Mouse (Mus musculus): ENCODE data around the gene Mpc1. TPM values are rescaled to one million over a fixed set of nuclear protein-coding genes. Genes with fewer than 3 reads are reported as not detected.
"Not testable (repeated sequence)": the region's sequence is repeated elsewhere in the genome, so short reads cannot be mapped to it uniquely, and the experiment has no call there.

Gene Mpc1
- polyA plus RNA-seq, 1 experiment from 2014 or later: 153 TPM

GRCm38 (mm10) chr17:8326877-8327276 is 44.2 kb downstream of the Mpc1 start:
- 92% methylated on average over 9 of the region's 11 CpGs for WGBS (ENCODE audit: insufficient replicate concordance)
- H3K9ac ChIP-seq (ENCODE audit: low read depth, low read length); H3K4me3 ChIP-seq (ENCODE audit: low read depth, low read length); H3K9me3 ChIP-seq (replicated peaks; ENCODE audit: control insufficient read depth, low read length); H3K27me3 ChIP-seq (ENCODE audit: control insufficient read depth, insufficient read depth, low read length); H3K36me3 ChIP-seq (ENCODE audit: control insufficient read depth, insufficient read depth, low read length); H3K27ac ChIP-seq (ENCODE audit: low read depth, low read length); H3K4me1 ChIP-seq (ENCODE audit: control insufficient read depth, insufficient read depth, low read length); H3K4me2 ChIP-seq; ATAC-seq (replicated peaks; ENCODE audit: insufficient number of reproducible peaks, low FRiP score, low TSS enrichment): not testable (repeated sequence)

GRCm38 (mm10) chr17:8328511-8329174 is 45.9 kb downstream of the Mpc1 start:
- H3K36me3 ChIP-seq (ENCODE audit: control insufficient read depth, insufficient read depth, low read length): peaks cover 6% of the 10 kb centered on the region; the same call in 1 of the 2 replicates
- H3K27ac ChIP-seq (ENCODE audit: low read depth, low read length): no peak overlapping the region
- no peaks in the 10 kb centered on the region for H3K4me1 ChIP-seq (ENCODE audit: control insufficient read depth, insufficient read depth, low read length)
- no peaks in the 10 kb centered on the region for H3K9me3 ChIP-seq (replicated peaks; ENCODE audit: control insufficient read depth, low read length)
- no peak overlapping the region for H3K9ac ChIP-seq (ENCODE audit: low read depth, low read length)
- ATAC-seq (replicated peaks; ENCODE audit: insufficient number of reproducible peaks, low FRiP score, low TSS enrichment): no peak
- H3K4me2 ChIP-seq: no peak overlapping the region
- no peaks in the 10 kb centered on the region for H3K27me3 ChIP-seq (ENCODE audit: control insufficient read depth, insufficient read depth, low read length)
- H3K4me3 ChIP-seq (ENCODE audit: low read depth, low read length): no peak overlapping the region
- 60% methylated on average over 7 of the region's 7 CpGs for WGBS (ENCODE audit: insufficient replicate concordance)

GRCm38 (mm10) chr17:8330602-8331001 is 47.9 kb downstream of the Mpc1 start:
- no peak for ATAC-seq (replicated peaks; ENCODE audit: insufficient number of reproducible peaks, low FRiP score, low TSS enrichment)
- no peak overlapping the region for H3K27ac ChIP-seq (ENCODE audit: low read depth, low read length)
- 72% methylated on average over 5 of the region's 5 CpGs for whole genome bisulfite sequencing (ENCODE audit: insufficient replicate concordance)

GRCm38 (mm10) chr17:8337159-8337558 is 54.5 kb downstream of the Mpc1 start, which contains the start of gene Prr18:
Gene Prr18, plus strand, starts transcription at chr17:8337459.
- peaks cover 10% of the 10 kb centered on the region for H3K4me1 ChIP-seq (ENCODE audit: control insufficient read depth, insufficient read depth, low read length)
- H3K27me3 ChIP-seq (ENCODE audit: control insufficient read depth, insufficient read depth, low read length): peaks cover 40% of the 10 kb centered on the region
- H3K9me3 ChIP-seq (replicated peaks; ENCODE audit: control insufficient read depth, low read length); H3K9ac ChIP-seq (ENCODE audit: low read depth, low read length); H3K27ac ChIP-seq (ENCODE audit: low read depth, low read length); H3K4me2 ChIP-seq; H3K36me3 ChIP-seq (ENCODE audit: control insufficient read depth, insufficient read depth, low read length); ATAC-seq (replicated peaks; ENCODE audit: insufficient number of reproducible peaks, low FRiP score, low TSS enrichment); H3K4me3 ChIP-seq (ENCODE audit: low read depth, low read length): not testable (repeated sequence)
- no CpG with 5 or more reads among the region's 5 CpGs for WGBS (ENCODE audit: insufficient replicate concordance)

More at GRCm38 (mm10) chr17:8330602-8331001, 47.9 kb downstream of the Mpc1 start:
- H3K9ac ChIP-seq (ENCODE audit: low read depth, low read length): no peak overlapping the region
- H3K9me3 ChIP-seq (replicated peaks; ENCODE audit: control insufficient read depth, low read length): no peaks in the 10 kb centered on the region
- H3K36me3 ChIP-seq (ENCODE audit: control insufficient read depth, insufficient read depth, low read length): peaks cover 5% of the 10 kb centered on the region; the same call in 1 of the 2 replicates
- no peaks in the 10 kb centered on the region for H3K4me1 ChIP-seq (ENCODE audit: control insufficient read depth, insufficient read depth, low read length)
- H3K4me2 ChIP-seq: no peak overlapping the region
- H3K27me3 ChIP-seq (ENCODE audit: control insufficient read depth, insufficient read depth, low read length): no peaks in the 10 kb centered on the region
- H3K4me3 ChIP-seq (ENCODE audit: low read depth, low read length): no peak overlapping the region

GRCm38 (mm10) chr17:8339666-8340374 is 57.1 kb downstream of the Mpc1 start:
- Histone ChIP-seq H3K36me3 (ENCODE audit: control insufficient read depth, insufficient read depth, low read length) (no peaks in the 10 kb centered on the region), H3K9ac (ENCODE audit: low read depth, low read length) (no peak overlapping the region), H3K27ac (ENCODE audit: low read depth, low read length) (no peak overlapping the region), H3K27me3 (ENCODE audit: control insufficient read depth, insufficient read depth, low read length) (peaks cover 55% of the 10 kb centered on the region), H3K4me3 (ENCODE audit: low read depth, low read length) (peak overlapping the region; percentile 52), H3K4me1 (ENCODE audit: control insufficient read depth, insufficient read depth, low read length) (peaks cover 10% of the 10 kb centered on the region), H3K4me2 (peak overlapping the region; percentile 98; the same call in 1 of the 2 replicates), H3K9me3 (replicated peaks; ENCODE audit: control insufficient read depth, low read length) (no peaks in the 10 kb centered on the region)
- 29% methylated on average over 8 of the region's 8 CpGs for WGBS (ENCODE audit: insufficient replicate concordance)
- ATAC-seq (replicated peaks; ENCODE audit: insufficient number of reproducible peaks, low FRiP score, low TSS enrichment): no peak

- H3K27me3 ChIP-seq (ENCODE audit: control insufficient read depth, insufficient read depth, low read length): peaks cover 55% of the 10 kb centered on the region
- peak overlapping the region; percentile 52 for H3K4me3 ChIP-seq (ENCODE audit: low read depth, low read length)
- WGBS (ENCODE audit: insufficient replicate concordance): under 1% methylated on average over 52 of the region's 92 CpGs
- no peak overlapping the region for H3K27ac ChIP-seq (ENCODE audit: low read depth, low read length)
- ATAC-seq (replicated peaks; ENCODE audit: insufficient number of reproducible peaks, low FRiP score, low TSS enrichment): no peak
- no peaks in the 10 kb centered on the region for H3K9me3 ChIP-seq (replicated peaks; ENCODE audit: control insufficient read depth, low read length)
- peaks cover 10% of the 10 kb centered on the region for H3K4me1 ChIP-seq (ENCODE audit: control insufficient read depth, insufficient read depth, low read length)
- no peaks in the 10 kb centered on the region for H3K36me3 ChIP-seq (ENCODE audit: control insufficient read depth, insufficient read depth, low read length)
- H3K4me2 ChIP-seq: peak overlapping the region; percentile 98
- peak overlapping the region; percentile 13 for H3K9ac ChIP-seq (ENCODE audit: low read depth, low read length)
These were observed 58.0 kb downstream of the Mpc1 start for GRCm38 (mm10) chr17:8340407-8341359.

- ATAC-seq (replicated peaks; ENCODE audit: insufficient number of reproducible peaks, low FRiP score, low TSS enrichment): no peak
- peaks cover 55% of the 10 kb centered on the region for H3K27me3 ChIP-seq (ENCODE audit: control insufficient read depth, insufficient read depth, low read length)
- 6% methylated on average over 46 of the region's 46 CpGs for WGBS (ENCODE audit: insufficient replicate concordance)
- no peaks in the 10 kb centered on the region for H3K9me3 ChIP-seq (replicated peaks; ENCODE audit: control insufficient read depth, low read length)
- H3K4me2 ChIP-seq: peak overlapping the region; percentile 98
- H3K4me1 ChIP-seq (ENCODE audit: control insufficient read depth, insufficient read depth, low read length): peaks cover 10% of the 10 kb centered on the region
- H3K27ac ChIP-seq (ENCODE audit: low read depth, low read length): no peak overlapping the region
- H3K4me3 ChIP-seq (ENCODE audit: low read depth, low read length): peak overlapping the region; percentile 52
- peak overlapping the region; percentile 10; the same call in 1 of the 2 replicates for H3K9ac ChIP-seq (ENCODE audit: low read depth, low read length)
- no peaks in the 10 kb centered on the region for H3K36me3 ChIP-seq (ENCODE audit: control insufficient read depth, insufficient read depth, low read length)
These were observed 58.8 kb downstream of the Mpc1 start for GRCm38 (mm10) chr17:8341360-8341963.

- Histone ChIP-seq H3K4me2 (no peak overlapping the region), H3K27ac (ENCODE audit: low read depth, low read length) (no peak overlapping the region), H3K4me1 (ENCODE audit: control insufficient read depth, insufficient read depth, low read length) (peaks cover 10% of the 10 kb centered on the region), H3K36me3 (ENCODE audit: control insufficient read depth, insufficient read depth, low read length) (no peaks in the 10 kb centered on the region), H3K9ac (ENCODE audit: low read depth, low read length) (no peak overlapping the region), H3K9me3 (replicated peaks; ENCODE audit: control insufficient read depth, low read length) (no peaks in the 10 kb centered on the region), H3K4me3 (ENCODE audit: low read depth, low read length) (no peak overlapping the region), H3K27me3 (ENCODE audit: control insufficient read depth, insufficient read depth, low read length) (peaks cover 55% of the 10 kb centered on the region)
- no peak for ATAC-seq (replicated peaks; ENCODE audit: insufficient number of reproducible peaks, low FRiP score, low TSS enrichment)
- WGBS (ENCODE audit: insufficient replicate concordance): 42% methylated on average over 5 of the region's 5 CpGs
These were observed 60.0 kb downstream of the Mpc1 start for GRCm38 (mm10) chr17:8342706-8343105.

All from heart, embryonic 11.5 days (tissue).